Mouse (Mus musculus): ENCODE data around the gene Sspo. TPM values are rescaled to one million over a fixed set of nuclear protein-coding genes. Genes with fewer than 3 reads are reported as not detected.

Gene Sspo
- polyA plus RNA-seq, 1 experiment, result 1.1 TPM

- 60% methylated on average over 6 of the region's 6 CpGs for WGBS
- DNase-seq (ENCODE audit: low read depth, low spot score), result no peak
Measured at GRCm38 (mm10) chr6:48434651-48435050, 13.4 kb upstream of the Sspo start.

GRCm38 (mm10) chr6:48435111-48435510 lies 12.9 kb upstream of the Sspo start:
- DNase-seq (ENCODE audit: low read depth, low spot score), result no peak
- WGBS, result 41% methylated on average over 5 of the region's 5 CpGs

GRCm38 (mm10) chr6:48435706-48436349 lies 12.2 kb upstream of the Sspo start:
- DNase-seq (ENCODE audit: low read depth, low spot score), result no peak
- 75% methylated on average over 5 of the region's 5 CpGs for WGBS

- WGBS, result 93% methylated on average over 35 of the region's 35 CpGs
- DNase-seq (ENCODE audit: low read depth, low spot score), result no peak
Measured at GRCm38 (mm10) chr6:48437679-48438376, 10.2 kb upstream of the Sspo start.

- DNase-seq (ENCODE audit: low read depth, low spot score), result no peak
- WGBS, result 90% methylated on average over 55 of the region's 55 CpGs
Measured at GRCm38 (mm10) chr6:48438475-48439125, 9.4 kb upstream of the Sspo start.

- DNase-seq (ENCODE audit: low read depth, low spot score), result no peak
Measured at GRCm38 (mm10) chr6:48439654-48440053, 8.4 kb upstream of the Sspo start.

GRCm38 (mm10) chr6:48440306-48441014 lies 7.6 kb upstream of the Sspo start:
- no peak for DNase-seq (ENCODE audit: low read depth, low spot score)
- 63% methylated on average over 13 of the region's 14 CpGs for WGBS

- DNase-seq (ENCODE audit: low read depth, low spot score), result peak; percentile 77
- 5% methylated on average over 19 of the region's 19 CpGs for WGBS
Measured at GRCm38 (mm10) chr6:48443592-48444309, 4.3 kb upstream of the Sspo start.

GRCm38 (mm10) chr6:48444310-48445180 lies 3.5 kb upstream of the Sspo start:
- 2% methylated on average over 30 of the region's 34 CpGs for WGBS

GRCm38 (mm10) chr6:48445181-48446101 lies 2.6 kb upstream of the Sspo start, which contains the start of gene Zfp467:
Gene Zfp467, minus strand, starts transcription at chr6:48445825.
- WGBS, result under 1% methylated on average over 65 of the region's 65 CpGs
- no peak for DNase-seq (ENCODE audit: low read depth, low spot score)

More at GRCm38 (mm10) chr6:48444310-48445180, 3.5 kb upstream of the Sspo start:
- no peak for DNase-seq (ENCODE audit: low read depth, low spot score)

- WGBS, result 35% methylated on average over 3 of the region's 3 CpGs
- DNase-seq (ENCODE audit: low read depth, low spot score), result no peak
Measured at GRCm38 (mm10) chr6:48446256-48446655, 1.8 kb upstream of the Sspo start.

GRCm38 (mm10) chr6:48446896-48447295 lies 1.1 kb upstream of the Sspo start:
- 91% methylated on average over 3 of the region's 3 CpGs for WGBS

GRCm38 (mm10) chr6:48448527-48448926 lies 498 bp downstream of the Sspo start:
- no peak for DNase-seq (ENCODE audit: low read depth, low spot score)
- WGBS, result 81% methylated on average over 7 of the region's 7 CpGs

More at GRCm38 (mm10) chr6:48446896-48447295, 1.1 kb upstream of the Sspo start:
- DNase-seq (ENCODE audit: low read depth, low spot score), result no peak

GRCm38 (mm10) chr6:48452151-48452550 lies 4.1 kb downstream of the Sspo start:
- 64% methylated on average over 1 of the region's 1 CpGs for WGBS
- DNase-seq (ENCODE audit: low read depth, low spot score), result no peak

GRCm38 (mm10) chr6:48452771-48453170 lies 4.7 kb downstream of the Sspo start:
- DNase-seq (ENCODE audit: low read depth, low spot score), result no peak
- 34% methylated on average over 3 of the region's 3 CpGs for WGBS

- peak; percentile 67 for DNase-seq (ENCODE audit: low read depth, low spot score)
- 51% methylated on average over 13 of the region's 13 CpGs for WGBS
Measured at GRCm38 (mm10) chr6:48464966-48465679, 17.1 kb downstream of the Sspo start.

- no peak for DNase-seq (ENCODE audit: low read depth, low spot score)
- 29% methylated on average over 6 of the region's 6 CpGs for WGBS
Measured at GRCm38 (mm10) chr6:48466715-48467114, 18.7 kb downstream of the Sspo start.
